Mouse (Mus musculus) adrenal gland, postnatal 14 days (tissue): ENCODE data around the gene Mcts2. TPM values are rescaled to one million over a fixed set of nuclear protein-coding genes. Genes with fewer than 3 reads are reported as not detected.

Source experiments
- DNase-seq: peaks from one replicate; pipeline ENCODE4 v3.0.0; 2021; ENCODE audit warnings: mixed read lengths
- total RNA-seq: library from RNA; stranded (reverse); gene quantifications from 2 replicates; pipeline ENCODE4 v1.2.3, GENCODE M21; 2021

The Mcts2 gene
- total RNA-seq, 1 experiment from 2014 or later: 26.6 TPM

- DNase-seq: no peak
Measured at GRCm38 (mm10) chr2:152726213-152726612, 39.4 kb downstream of the Mcts2 start.

- peak; percentile 42 for DNase-seq
Measured at GRCm38 (mm10) chr2:152726751-152727335, 40.0 kb downstream of the Mcts2 start.

- peak; percentile 53 for DNase-seq
Measured at GRCm38 (mm10) chr2:152727795-152728510, 41.1 kb downstream of the Mcts2 start.

- no peak for DNase-seq
Measured at GRCm38 (mm10) chr2:152728594-152728993, 41.8 kb downstream of the Mcts2 start.

- DNase-seq: no peak
Measured at GRCm38 (mm10) chr2:152729013-152729635, 42.3 kb downstream of the Mcts2 start.

- peak; percentile 86 for DNase-seq
Measured at GRCm38 (mm10) chr2:152729636-152730020, 42.8 kb downstream of the Mcts2 start.

GRCm38 (mm10) chr2:152733201-152733600 lies 46.4 kb downstream of the Mcts2 start:
- DNase-seq: no peak

- DNase-seq: no peak
Measured at GRCm38 (mm10) chr2:152734501-152734900, 47.7 kb downstream of the Mcts2 start.

- peak; percentile 99 for DNase-seq
Measured at GRCm38 (mm10) chr2:152734984-152735383, 48.1 kb downstream of the Mcts2 start.

GRCm38 (mm10) chr2:152736090-152736601 lies 49.3 kb downstream of the Mcts2 start, which contains the start of gene Id1:
Id1 (plus strand) TSS chr2:152736251.
- peak; percentile 93 for DNase-seq

- peak; percentile 54 for DNase-seq
Measured at GRCm38 (mm10) chr2:152736748-152737147, 49.9 kb downstream of the Mcts2 start.

Other genes starting within 250 kb of the Mcts2 start
- gene Defb23, start 222.4 kb upstream of the Mcts2 start, total RNA-seq: not detected in 2 replicates
- not detected in 2 replicates for gene Defb20, start 210.0 kb upstream of the Mcts2 start, total RNA-seq
- gene Defb22, start 196.9 kb upstream of the Mcts2 start, total RNA-seq: not detected in 2 replicates
- gene Defb26, start 175.3 kb upstream of the Mcts2 start, total RNA-seq: not detected in 2 replicates
- not detected in 2 replicates for gene Defb28, start 168.8 kb upstream of the Mcts2 start, total RNA-seq
- gene Defb29, start 146.9 kb upstream of the Mcts2 start, total RNA-seq: not detected in 2 replicates
- gene Gm17416, start 117.7 kb upstream of the Mcts2 start, total RNA-seq: not detected in 2 replicates
- gene Defb21, start 114.3 kb upstream of the Mcts2 start, total RNA-seq: not detected in 2 replicates
- gene Defb19, start 106.7 kb upstream of the Mcts2 start, total RNA-seq: 2.0 and 2.5 TPM in 2 replicates
- not detected in 2 replicates for gene Defb45, start 87.6 kb upstream of the Mcts2 start, total RNA-seq
- gene Defb36, start 82.7 kb upstream of the Mcts2 start, total RNA-seq: not detected in 2 replicates
- 1.6 TPM in 1 of 2 replicates, not detected in the other for gene Defb25, start 64.0 kb upstream of the Mcts2 start, total RNA-seq
- 8.3 and 9.8 TPM in 2 replicates for gene Rem1, start 60.1 kb upstream of the Mcts2 start, total RNA-seq
- 123 and 139 TPM in 2 replicates for gene H13, start 17.6 kb upstream of the Mcts2 start, total RNA-seq
- gene Id1, start 49.2 kb downstream of the Mcts2 start, total RNA-seq: 136 and 138 TPM in 2 replicates
- 6.3 and 7.7 TPM in 2 replicates for gene Cox4i2, start 67.1 kb downstream of the Mcts2 start, total RNA-seq
- gene Bcl2l1, start 144.7 kb downstream of the Mcts2 start, total RNA-seq: 64.3 and 72.4 TPM in 2 replicates
- gene Tpx2, start 160.9 kb downstream of the Mcts2 start, total RNA-seq: 16.6 and 20.3 TPM in 2 replicates
- not detected in 2 replicates for gene Mylk2, start 224.3 kb downstream of the Mcts2 start, total RNA-seq
- 3.6 and 6.1 TPM in 2 replicates for gene Foxs1, start 246.2 kb downstream of the Mcts2 start, total RNA-seq